Mouse (Mus musculus): Measurements from ENCODE around the gene Clstn1. TPM values are rescaled to one million over a fixed set of nuclear protein-coding genes. Genes with fewer than 3 reads are reported as not detected.
A peak's percentile ranks its signal among the peaks of the same experiment; 100 is the strongest.

The Clstn1 gene
- polyA plus RNA-seq, 1 experiment from 2014 or later: 64.3 TPM

- Histone ChIP-seq H3K4me1 (replicated peaks) (peaks cover 14% of the 10 kb centered on the region), H3K9me3 (no peaks in the 10 kb centered on the region), H3K27ac (no peak overlapping the region), H3K36me3 (no peaks in the 10 kb centered on the region), H3K4me2 (no peak overlapping the region), H3K27me3 (no peaks in the 10 kb centered on the region), H3K9ac (replicated peaks) (no peak overlapping the region), H3K4me3 (replicated peaks) (no peak overlapping the region)
- 9% methylated on average over 7 of the region's 7 CpGs for WGBS
- no peak for ATAC-seq (ENCODE audit: insufficient number of reproducible peaks, insufficient read depth, low FRiP score, low TSS enrichment, low read depth)
These were observed 97.6 kb downstream of the Clstn1 start for GRCm38 (mm10) chr4:149683875-149684274.

GRCm38 (mm10) chr4:149684841-149685623, 98.8 kb downstream of the Clstn1 start:
- Histone ChIP-seq H3K4me3 (replicated peaks) (no peak overlapping the region), H3K27me3 (no peaks in the 10 kb centered on the region), H3K36me3 (no peaks in the 10 kb centered on the region), H3K4me1 (replicated peaks) (peaks cover 14% of the 10 kb centered on the region), H3K9me3 (no peaks in the 10 kb centered on the region), H3K4me2 (no peak overlapping the region), H3K9ac (replicated peaks) (no peak overlapping the region), H3K27ac (no peak overlapping the region; the same call in 1 of the 2 replicates)
- 44% methylated on average over 11 of the region's 11 CpGs for WGBS
- no peak; the same call in 1 of the 2 replicates for ATAC-seq (ENCODE audit: insufficient number of reproducible peaks, insufficient read depth, low FRiP score, low TSS enrichment, low read depth)

GRCm38 (mm10) chr4:149688861-149689260, 102.6 kb downstream of the Clstn1 start:
- Histone ChIP-seq H3K9me3 (no peaks in the 10 kb centered on the region), H3K4me2 (no peak overlapping the region), H3K4me1 (replicated peaks) (peaks cover 22% of the 10 kb centered on the region), H3K9ac (replicated peaks) (no peak overlapping the region), H3K4me3 (replicated peaks) (no peak overlapping the region), H3K36me3 (no peaks in the 10 kb centered on the region), H3K27ac (no peak overlapping the region), H3K27me3 (0 out of 2 replicates have a peak, but pooled peaks cover 5% of the 10 kb centered on the region)
- ATAC-seq (ENCODE audit: insufficient number of reproducible peaks, insufficient read depth, low FRiP score, low TSS enrichment, low read depth): no peak
- WGBS: 85% methylated on average over 14 of the region's 14 CpGs

- ATAC-seq (ENCODE audit: insufficient number of reproducible peaks, insufficient read depth, low FRiP score, low TSS enrichment, low read depth): no peak
- Histone ChIP-seq H3K4me2 (no peak overlapping the region), H3K9ac (replicated peaks) (no peak overlapping the region), H3K27ac (no peak overlapping the region), H3K27me3 (0 out of 2 replicates have a peak, but pooled peaks cover 5% of the 10 kb centered on the region), H3K9me3 (no peaks in the 10 kb centered on the region), H3K4me3 (replicated peaks) (no peak overlapping the region), H3K36me3 (no peaks in the 10 kb centered on the region), H3K4me1 (replicated peaks) (peaks cover 16% of the 10 kb centered on the region)
- 84% methylated on average over 12 of the region's 12 CpGs for WGBS
These were observed 103.8 kb downstream of the Clstn1 start for GRCm38 (mm10) chr4:149689822-149690700.

- Histone ChIP-seq H3K27ac (no peak overlapping the region), H3K4me3 (replicated peaks) (no peak overlapping the region), H3K9me3 (no peaks in the 10 kb centered on the region), H3K27me3 (peaks cover 5% of the 10 kb centered on the region; the same call in 1 of the 2 replicates), H3K4me2 (no peak overlapping the region), H3K36me3 (no peaks in the 10 kb centered on the region), H3K9ac (replicated peaks) (no peak overlapping the region), H3K4me1 (replicated peaks) (peaks cover 13% of the 10 kb centered on the region)
- no peak for ATAC-seq (ENCODE audit: insufficient number of reproducible peaks, insufficient read depth, low FRiP score, low TSS enrichment, low read depth)
- 90% methylated on average over 8 of the region's 8 CpGs for WGBS
These were observed 104.6 kb downstream of the Clstn1 start for GRCm38 (mm10) chr4:149690828-149691280.

GRCm38 (mm10) chr4:149691368-149691767, 105.1 kb downstream of the Clstn1 start:
- Histone ChIP-seq H3K4me2 (no peak overlapping the region), H3K4me1 (replicated peaks) (peaks cover 16% of the 10 kb centered on the region), H3K36me3 (no peaks in the 10 kb centered on the region), H3K9ac (replicated peaks) (no peak overlapping the region), H3K9me3 (no peaks in the 10 kb centered on the region), H3K27ac (no peak overlapping the region), H3K27me3 (peaks cover 9% of the 10 kb centered on the region; the same call in 1 of the 2 replicates), H3K4me3 (replicated peaks) (no peak overlapping the region)
- WGBS: 26% methylated on average over 8 of the region's 8 CpGs
- no peak for ATAC-seq (ENCODE audit: insufficient number of reproducible peaks, insufficient read depth, low FRiP score, low TSS enrichment, low read depth)

- H3K27me3 ChIP-seq: peaks cover 48% of the 10 kb centered on the region
- H3K4me3 ChIP-seq (replicated peaks): no peak overlapping the region
- no peak overlapping the region for H3K9ac ChIP-seq (replicated peaks)
- no peaks in the 10 kb centered on the region for H3K36me3 ChIP-seq
- 33% methylated on average over 16 of the region's 16 CpGs for WGBS
- H3K4me1 ChIP-seq (replicated peaks): peaks cover 25% of the 10 kb centered on the region
- H3K4me2 ChIP-seq: peak overlapping the region; percentile 13; the same call in 1 of the 2 replicates
- H3K9me3 ChIP-seq: no peaks in the 10 kb centered on the region
- no peak for ATAC-seq (ENCODE audit: insufficient number of reproducible peaks, insufficient read depth, low FRiP score, low TSS enrichment, low read depth)
- H3K27ac ChIP-seq: no peak overlapping the region
These were observed 110.1 kb downstream of the Clstn1 start for GRCm38 (mm10) chr4:149696189-149696971.

GRCm38 (mm10) chr4:149697506-149698196, 111.4 kb downstream of the Clstn1 start:
- Histone ChIP-seq H3K4me1 (replicated peaks) (peaks cover 19% of the 10 kb centered on the region), H3K36me3 (no peaks in the 10 kb centered on the region), H3K27me3 (peaks cover 43% of the 10 kb centered on the region), H3K9ac (replicated peaks) (peak overlapping the region; percentile 63), H3K4me3 (replicated peaks) (peak overlapping the region; percentile 52), H3K9me3 (no peaks in the 10 kb centered on the region), H3K27ac (no peak overlapping the region), H3K4me2 (peak overlapping the region; percentile 79)
- no peak for ATAC-seq (ENCODE audit: insufficient number of reproducible peaks, insufficient read depth, low FRiP score, low TSS enrichment, low read depth)
- WGBS: 20% methylated on average over 15 of the region's 15 CpGs

- peak overlapping the region; percentile 63 for H3K9ac ChIP-seq (replicated peaks)
- no peak overlapping the region for H3K27ac ChIP-seq
- WGBS: 1% methylated on average over 35 of the region's 35 CpGs
- H3K4me2 ChIP-seq: peak overlapping the region; percentile 79
- no peaks in the 10 kb centered on the region for H3K9me3 ChIP-seq
- 0 out of 2 replicates have a peak, but pooled peaks have one; percentile 41 for ATAC-seq (ENCODE audit: insufficient number of reproducible peaks, insufficient read depth, low FRiP score, low TSS enrichment, low read depth)
- H3K4me3 ChIP-seq (replicated peaks): peak overlapping the region; percentile 52
- peaks cover 43% of the 10 kb centered on the region for H3K27me3 ChIP-seq
- H3K36me3 ChIP-seq: no peaks in the 10 kb centered on the region
- H3K4me1 ChIP-seq (replicated peaks): peaks cover 19% of the 10 kb centered on the region
These were observed 112.0 kb downstream of the Clstn1 start for GRCm38 (mm10) chr4:149698197-149698821.
